In the genomic region with DNA sequence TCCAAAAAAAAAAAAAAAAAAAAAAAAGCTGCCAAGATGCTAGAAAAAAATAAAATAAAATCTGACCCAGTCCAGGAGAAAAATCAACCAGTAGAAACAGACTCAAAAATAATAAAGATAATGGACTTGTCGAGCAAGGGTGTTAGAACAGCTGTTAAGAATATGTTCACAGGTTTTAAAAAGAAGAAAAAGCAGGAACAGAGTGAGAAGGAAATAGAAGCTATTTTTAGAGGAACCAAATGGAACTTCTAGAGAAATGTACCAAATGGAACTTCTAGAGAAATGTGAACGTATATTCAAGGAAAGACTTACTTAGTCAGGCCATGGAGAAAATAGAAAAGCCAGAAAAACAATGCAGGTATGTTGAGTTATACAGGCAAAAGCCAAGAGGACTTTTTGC, we compare ENCODE assay signal across 18 mouse cellular contexts.
DNase-seq lines count a peak whose midpoint lies in the region; TF ChIP-seq lines count a peak whose summit lies in the region.
"Had no signal": no experiment of that assay in that cellular context is flagged by ENCODE, and none has a peak within 500 bp of the region (broad histone marks: within the 10 kb centered on the region; RNA-seq: fewer than 3 reads in every experiment).

No protein-coding gene starts in this region.

- H3K27me3 ChIP-seq in embryonic facial prominence, embryonic 10.5 days (replicated peaks; ENCODE audit: low read depth, poor library complexity, severe bottlenecking), result no peaks in the 10 kb centered on the region
- H3K27me3 ChIP-seq: embryonic facial prominence, embryonic 12.5 days; forebrain, embryonic 13.5 days; forebrain, embryonic 15.5 days had no signal

- H3K4me3 ChIP-seq in left cerebral cortex, adult 2 months, result no peak overlapping the region
- no peak overlapping the region for H3K4me3 ChIP-seq in cortical plate, adult 2 months (ENCODE audit: insufficient read depth, low read length)
- no peak overlapping the region for H3K4me3 ChIP-seq in embryonic facial prominence, embryonic 10.5 days
- H3K4me3 ChIP-seq: embryonic facial prominence, embryonic 12.5 days; forebrain, embryonic 13.5 days; forebrain, embryonic 15.5 days had no signal

- no peak for TF ChIP-seq CTCF in left cerebral cortex, adult 2 months (IDR thresholded peaks at IDR 0.05)
- TF ChIP-seq CTCF in cortical plate, adult 2 months (IDR thresholded peaks at IDR 0.05; ENCODE audit: extremely low read depth, insufficient read depth, low read length), result no peak

- DNase-seq in left cerebral cortex, adult 11 months (ENCODE audit: low spot score), result peak; percentile 1
- DNase-seq in left cerebral cortex, adult 2 months (ENCODE audit: extremely low spot score in 1 of 2, low spot score in 2 of 2), result no peak
- no peak for DNase-seq in embryonic facial prominence, embryonic 10.5 days (ENCODE audit: low spot score)
- DNase-seq in heart, postnatal 4 days, result no peak
- DNase-seq: adrenal gland, adult 2 months; adrenal gland, postnatal 10 days; adrenal gland, postnatal 25 days; cerebellum, adult 11-12 months; cerebellum, adult 2 months; cerebellum, adult 9-10 months; cerebellum, postnatal 10 days; cerebellum, postnatal 25 days; embryo, embryonic 11 days; forebrain, postnatal 0 days had no signal

- 88% methylated on average over 2 of the region's 2 CpGs for WGBS in embryonic facial prominence, embryonic 10.5 days

- peaks cover 2% of the 10 kb centered on the region for H3K4me1 ChIP-seq in cortical plate, adult 2 months (ENCODE audit: control insufficient read depth, insufficient read depth, low read length)
- no peaks in the 10 kb centered on the region for H3K4me1 ChIP-seq in embryonic facial prominence, embryonic 10.5 days
- H3K4me1 ChIP-seq: embryonic facial prominence, embryonic 12.5 days; forebrain, embryonic 15.5 days had no signal

- intact Hi-C loops in left cerebral cortex, adult 2 months (cut with DNase I), result loop anchor here (5.0 kb wide), 2 partner anchors 209 to 449 kb away; no protein-coding TSS in a partner anchor

- H3K27ac ChIP-seq in left cerebral cortex, adult 2 months, result no peak overlapping the region
- peak overlapping the region; percentile 56; the same call in 1 of the 2 replicates for H3K27ac ChIP-seq in cortical plate, adult 2 months (ENCODE audit: insufficient read depth, low read length)
- no peak overlapping the region for H3K27ac ChIP-seq in embryonic facial prominence, embryonic 10.5 days (replicated peaks)
- H3K27ac ChIP-seq: embryonic facial prominence, embryonic 12.5 days; forebrain, embryonic 13.5 days; forebrain, embryonic 15.5 days had no signal

- no peaks in the 10 kb centered on the region for H3K9me3 ChIP-seq in embryonic facial prominence, embryonic 10.5 days
- H3K9me3 ChIP-seq: embryonic facial prominence, embryonic 12.5 days; forebrain, embryonic 13.5 days; forebrain, embryonic 15.5 days had no signal

- TF ChIP-seq POLR2A in cortical plate, adult 2 months (IDR thresholded peaks at IDR 0.05; ENCODE audit: extremely low read depth, insufficient read depth, low read length), result no peak

- no peaks in the 10 kb centered on the region for H3K36me3 ChIP-seq in embryonic facial prominence, embryonic 10.5 days (replicated peaks)
- H3K36me3 ChIP-seq: embryonic facial prominence, embryonic 12.5 days; forebrain, embryonic 15.5 days had no signal
